Mouse (Mus musculus): ENCODE results near the gene Thsd4. TPM values are rescaled to one million over a fixed set of nuclear protein-coding genes. Genes with fewer than 3 reads are reported as not detected.

Gene Thsd4
- total RNA-seq, 1 experiment, result 1.6 TPM

DNA sequence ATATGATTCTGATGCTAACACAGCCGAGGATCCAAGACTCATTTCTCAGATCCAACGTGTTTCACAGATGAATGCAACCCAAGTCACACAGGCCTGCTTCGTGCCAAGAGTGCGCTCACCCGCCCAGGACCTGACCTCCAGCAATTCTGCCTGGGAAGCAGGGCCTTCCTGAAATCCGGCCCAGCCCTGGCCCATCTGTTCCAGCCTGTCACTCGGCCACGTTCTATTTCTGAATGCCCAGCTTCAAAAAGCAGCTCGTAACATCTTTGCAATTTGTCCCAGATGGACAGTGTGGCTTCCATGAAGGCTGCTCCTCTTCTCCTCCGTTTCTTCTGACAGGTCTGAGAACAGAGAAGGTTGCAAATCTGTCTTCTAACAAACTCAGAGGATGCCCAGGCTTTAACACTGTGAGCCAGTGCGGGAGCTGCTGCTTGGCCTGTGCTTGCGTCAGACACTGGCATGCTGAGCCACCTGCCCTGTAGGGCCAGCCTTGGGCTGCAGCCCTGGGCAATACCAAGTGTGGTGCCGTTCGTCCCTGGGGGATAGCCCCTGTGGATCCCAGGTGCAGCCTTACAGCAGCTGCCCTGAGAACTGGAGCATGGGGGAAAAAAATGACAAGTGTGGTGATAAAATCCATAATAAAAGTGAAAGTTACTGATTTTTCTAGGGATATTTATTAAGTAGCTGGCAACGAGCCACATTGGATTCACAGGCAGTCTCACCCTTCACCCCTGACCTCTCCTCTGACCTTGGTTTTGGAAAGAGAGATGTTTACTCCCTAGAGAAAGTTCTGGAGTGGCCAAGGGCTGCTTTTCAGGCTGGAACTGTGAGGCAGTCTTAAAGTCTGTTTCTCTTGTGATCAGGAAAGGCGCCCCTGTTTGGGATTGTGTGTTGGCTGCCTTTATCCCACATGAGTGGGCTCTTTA is 211.8 kb downstream of the Thsd4 start:
- Histone ChIP-seq H3K27ac (ENCODE audit: insufficient read depth, low read depth, low read length, poor library complexity, severe bottlenecking) (no peak overlapping the region), H3K36me3 (ENCODE audit: control insufficient read depth, insufficient read depth, low read length, poor library complexity, severe bottlenecking) (no peaks in the 10 kb centered on the region), H3K4me3 (ENCODE audit: insufficient read depth in 1 of 2, low read depth in 1 of 2, low read length in 2 of 2, poor library complexity in 1 of 2, severe bottlenecking in 1 of 2) (no peak overlapping the region), H3K4me1 (ENCODE audit: control insufficient read depth in 2 of 2, insufficient read depth in 2 of 2, low read length in 2 of 2, poor library complexity in 1 of 2) (no peaks in the 10 kb centered on the region), H3K9me3 (ENCODE audit: control insufficient read depth, insufficient read depth, low read depth, low read length) (no peaks in the 10 kb centered on the region), H3K9ac (ENCODE audit: insufficient read depth, low read depth, low read length, poor library complexity, severe bottlenecking) (no peak overlapping the region)
- in situ Hi-C loops (cut with MboI; ENCODE audit: low sequenced_read_pairs in 2 of 2, unreplicated experiment in 2 of 2), result no loop called here
- TF ChIP-seq ZC3H11A (IDR thresholded peaks at IDR 0.05; ENCODE audit: borderline replicate concordance, low read depth, low read length), result no peak
- no peak for TF ChIP-seq ZNF384 (IDR thresholded peaks at IDR 0.05; ENCODE audit: low read depth, low read length)
- TF ChIP-seq HCFC1 (IDR thresholded peaks at IDR 0.05; ENCODE audit: borderline replicate concordance, insufficient read depth, low read length), result no peak
- TF ChIP-seq MAFK (IDR thresholded peaks at IDR 0.05; ENCODE audit: insufficient read depth, low read depth, low read length), result no peak
- TF ChIP-seq CHD2 (IDR thresholded peaks at IDR 0.05; ENCODE audit: low read depth, low read length), result no peak
- no peak for DNase-seq (ENCODE audit: low read depth, low spot score)

DNA sequence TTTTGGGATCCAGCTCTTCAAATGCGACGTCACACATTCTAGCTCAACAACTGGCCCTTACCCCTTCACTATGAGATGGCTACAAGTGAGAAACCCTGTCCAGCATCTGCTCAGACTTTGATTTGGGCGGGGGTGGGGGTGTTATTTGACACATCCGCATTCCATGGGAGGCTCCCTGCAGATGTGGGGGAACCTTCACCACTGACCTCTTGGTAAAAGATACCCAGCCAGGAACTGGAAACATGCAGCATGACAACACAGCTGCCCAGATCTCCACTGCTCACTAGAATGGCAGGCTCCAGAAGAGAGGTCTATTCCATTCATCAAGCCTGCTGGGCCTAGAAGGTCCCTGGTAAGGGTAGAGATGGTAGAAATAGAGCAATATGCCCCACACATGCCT is 213.7 kb downstream of the Thsd4 start:
- Histone ChIP-seq H3K4me3 (ENCODE audit: insufficient read depth in 1 of 2, low read depth in 1 of 2, low read length in 2 of 2, poor library complexity in 1 of 2, severe bottlenecking in 1 of 2) (no peak overlapping the region), H3K4me1 (ENCODE audit: control insufficient read depth in 2 of 2, insufficient read depth in 2 of 2, low read length in 2 of 2, poor library complexity in 1 of 2) (no peaks in the 10 kb centered on the region), H3K36me3 (ENCODE audit: control insufficient read depth, insufficient read depth, low read length, poor library complexity, severe bottlenecking) (no peaks in the 10 kb centered on the region), H3K9me3 (ENCODE audit: control insufficient read depth, insufficient read depth, low read depth, low read length) (no peaks in the 10 kb centered on the region), H3K9ac (ENCODE audit: insufficient read depth, low read depth, low read length, poor library complexity, severe bottlenecking) (no peak overlapping the region), H3K27ac (ENCODE audit: insufficient read depth, low read depth, low read length, poor library complexity, severe bottlenecking) (no peak overlapping the region)
- in situ Hi-C loops (cut with MboI; ENCODE audit: low sequenced_read_pairs in 2 of 2, unreplicated experiment in 2 of 2), result no loop called here
- DNase-seq (ENCODE audit: low read depth, low spot score), result no peak
- TF ChIP-seq ZNF384 (IDR thresholded peaks at IDR 0.05; ENCODE audit: low read depth, low read length) (no peak), MAFK (IDR thresholded peaks at IDR 0.05; ENCODE audit: insufficient read depth, low read depth, low read length) (no peak), HCFC1 (IDR thresholded peaks at IDR 0.05; ENCODE audit: borderline replicate concordance, insufficient read depth, low read length) (no peak), ZC3H11A (IDR thresholded peaks at IDR 0.05; ENCODE audit: borderline replicate concordance, low read depth, low read length) (no peak), CHD2 (IDR thresholded peaks at IDR 0.05; ENCODE audit: low read depth, low read length) (no peak)

- Histone ChIP-seq H3K4me1 (ENCODE audit: control insufficient read depth in 2 of 2, insufficient read depth in 2 of 2, low read length in 2 of 2, poor library complexity in 1 of 2) (no peaks in the 10 kb centered on the region), H3K9me3 (ENCODE audit: control insufficient read depth, insufficient read depth, low read depth, low read length) (no peaks in the 10 kb centered on the region), H3K27ac (ENCODE audit: insufficient read depth, low read depth, low read length, poor library complexity, severe bottlenecking) (no peak overlapping the region), H3K4me3 (ENCODE audit: insufficient read depth in 1 of 2, low read depth in 1 of 2, low read length in 2 of 2, poor library complexity in 1 of 2, severe bottlenecking in 1 of 2) (no peak overlapping the region), H3K9ac (ENCODE audit: insufficient read depth, low read depth, low read length, poor library complexity, severe bottlenecking) (no peak overlapping the region), H3K36me3 (ENCODE audit: control insufficient read depth, insufficient read depth, low read length, poor library complexity, severe bottlenecking) (no peaks in the 10 kb centered on the region)
- TF ChIP-seq ZNF384 (IDR thresholded peaks at IDR 0.05; ENCODE audit: low read depth, low read length) (no peak), HCFC1 (IDR thresholded peaks at IDR 0.05; ENCODE audit: borderline replicate concordance, insufficient read depth, low read length) (no peak), CHD2 (IDR thresholded peaks at IDR 0.05; ENCODE audit: low read depth, low read length) (no peak), MAFK (IDR thresholded peaks at IDR 0.05; ENCODE audit: insufficient read depth, low read depth, low read length) (no peak)
- in situ Hi-C loops (cut with MboI; ENCODE audit: low sequenced_read_pairs in 2 of 2, unreplicated experiment in 2 of 2), result no loop called here
- no peak for DNase-seq (ENCODE audit: low read depth, low spot score)
Measured at GRCm38 (mm10) chr9:60307469-60307868, 214.4 kb downstream of the Thsd4 start.

GRCm38 (mm10) chr9:60306241-60306640 is 215.6 kb downstream of the Thsd4 start:
- H3K4me3 ChIP-seq (ENCODE audit: insufficient read depth in 1 of 2, low read depth in 1 of 2, low read length in 2 of 2, poor library complexity in 1 of 2, severe bottlenecking in 1 of 2), result no peak overlapping the region
- TF ChIP-seq MAFK (IDR thresholded peaks at IDR 0.05; ENCODE audit: insufficient read depth, low read depth, low read length) (no peak), HCFC1 (IDR thresholded peaks at IDR 0.05; ENCODE audit: borderline replicate concordance, insufficient read depth, low read length) (no peak), ZNF384 (IDR thresholded peaks at IDR 0.05; ENCODE audit: low read depth, low read length) (no peak), ZC3H11A (IDR thresholded peaks at IDR 0.05; ENCODE audit: borderline replicate concordance, low read depth, low read length) (no peak), CHD2 (IDR thresholded peaks at IDR 0.05; ENCODE audit: low read depth, low read length) (no peak)
- DNase-seq (ENCODE audit: low read depth, low spot score), result no peak

More at GRCm38 (mm10) chr9:60306241-60306640, 215.6 kb downstream of the Thsd4 start:
- Histone ChIP-seq H3K4me1 (ENCODE audit: control insufficient read depth in 2 of 2, insufficient read depth in 2 of 2, low read length in 2 of 2, poor library complexity in 1 of 2) (no peaks in the 10 kb centered on the region), H3K36me3 (ENCODE audit: control insufficient read depth, insufficient read depth, low read length, poor library complexity, severe bottlenecking) (no peaks in the 10 kb centered on the region), H3K9ac (ENCODE audit: insufficient read depth, low read depth, low read length, poor library complexity, severe bottlenecking) (no peak overlapping the region), H3K9me3 (ENCODE audit: control insufficient read depth, insufficient read depth, low read depth, low read length) (no peaks in the 10 kb centered on the region), H3K27ac (ENCODE audit: insufficient read depth, low read depth, low read length, poor library complexity, severe bottlenecking) (no peak overlapping the region)
- in situ Hi-C loops (cut with MboI; ENCODE audit: low sequenced_read_pairs in 2 of 2, unreplicated experiment in 2 of 2), result no loop called here
